Mouse (Mus musculus) stomach, postnatal 0 days (tissue): ENCODE measurements around the gene Saysd1.

Source experiments
- CTCF ChIP-seq: IDR thresholded peaks from 2 replicates; pipeline ENCODE4 v1.5.1; 2016; ENCODE audit warnings: antibody characterized with exemption, low read depth, mild to moderate bottlenecking, moderate library complexity
- EP300 ChIP-seq: optimal IDR thresholded peaks from 2 replicates; pipeline ENCODE3; 2016; ENCODE audit warnings: antibody characterized with exemption

GRCm38 (mm10) chr14:20179731-20180280, 41.5 kb upstream of the Saysd1 start:
- no peak for TF ChIP-seq CTCF
- TF ChIP-seq EP300: no peak
